Mouse (Mus musculus) limb, embryonic 11.5 days (tissue): ENCODE measurements around the gene Adam1a. TPM values are rescaled to one million over a fixed set of nuclear protein-coding genes. Genes with fewer than 3 reads are reported as not detected.

ENCODE experiments used
- ATAC-seq: fragments of 200-750 bp; cut with Nextera tagmentation; 2 replicates; pipeline ENCODE4 v1.8.0; 2017; ENCODE audit warnings: low read depth; ENCODE audit not compliant: insufficient number of reproducible peaks, low FRiP score, low TSS enrichment
- DNase-seq: peaks from one replicate; pipeline ENCODE4 v3.0.0-alpha.2; 2015; ENCODE audit warnings: low spot score
- H3K27ac ChIP-seq: fragments of 300-500 bp; sonication (generic); replicated peaks from 2 replicates; pipeline ENCODE4 v1.5.1; 2014; ENCODE audit warnings: low read depth, mild to moderate bottlenecking, low read length
- H3K27me3 ChIP-seq: fragments of 300-500 bp; sonication (generic); 2 replicates; pipeline ENCODE4 v1.6.1; 2014; ENCODE audit warnings: mild to moderate bottlenecking, low read length, mixed read lengths; ENCODE audit not compliant: control insufficient read depth, insufficient read depth
- H3K36me3 ChIP-seq: fragments of 300-500 bp; sonication (generic); 2 replicates; pipeline ENCODE4 v1.6.1; 2014; ENCODE audit warnings: mild to moderate bottlenecking, low read length, moderate library complexity, mixed read lengths; ENCODE audit not compliant: control insufficient read depth, insufficient read depth
- H3K4me1 ChIP-seq: fragments of 300-500 bp; sonication (generic); 2 replicates; pipeline ENCODE4 v1.6.1; 2014; ENCODE audit warnings: low read length, mixed read lengths; ENCODE audit not compliant: control insufficient read depth, insufficient read depth
- H3K4me2 ChIP-seq: fragments of 300-500 bp; sonication (generic); 2 replicates; pipeline ENCODE4 v1.6.1; 2014; ENCODE audit warnings: low read depth, mild to moderate bottlenecking, moderate library complexity; ENCODE audit not compliant: severe bottlenecking
- H3K4me3 ChIP-seq: fragments of 300-500 bp; sonication (generic); 2 replicates; pipeline ENCODE4 v1.5.1; 2014; ENCODE audit warnings: low read depth, low read length
- H3K9ac ChIP-seq: fragments of 300-500 bp; sonication (generic); 2 replicates; pipeline ENCODE4 v1.6.1; 2014; ENCODE audit warnings: mild to moderate bottlenecking, low read length
- H3K9me3 ChIP-seq: fragments of 300-500 bp; sonication (generic); 2 replicates; pipeline ENCODE4 v1.6.1; 2016; ENCODE audit warnings: low read length; ENCODE audit not compliant: control insufficient read depth
- WGBS: fragments of 180-500 bp; shearing (Covaris S2); extraction: QIAGEN DNeasy Blood & Tissue Kit; methylation state at CpG from one replicate; pipeline ENCODE4 v1.1.7; 2014; 5-methylcytosine and 5-hydroxymethylcytosine counted together
- polyA plus RNA-seq: library from polyadenylated mRNA; unstranded; fragments of >200 nt; fragmentation: Nextera tagmentation; extraction: Ambion mirVana; gene quantifications from 2 replicates; pipeline ENCODE4 v1.2.1, GENCODE M21; 2014

Adam1a gene
- polyA plus RNA-seq, 1 experiment from 2014 or later = 2.2 TPM

DNA sequence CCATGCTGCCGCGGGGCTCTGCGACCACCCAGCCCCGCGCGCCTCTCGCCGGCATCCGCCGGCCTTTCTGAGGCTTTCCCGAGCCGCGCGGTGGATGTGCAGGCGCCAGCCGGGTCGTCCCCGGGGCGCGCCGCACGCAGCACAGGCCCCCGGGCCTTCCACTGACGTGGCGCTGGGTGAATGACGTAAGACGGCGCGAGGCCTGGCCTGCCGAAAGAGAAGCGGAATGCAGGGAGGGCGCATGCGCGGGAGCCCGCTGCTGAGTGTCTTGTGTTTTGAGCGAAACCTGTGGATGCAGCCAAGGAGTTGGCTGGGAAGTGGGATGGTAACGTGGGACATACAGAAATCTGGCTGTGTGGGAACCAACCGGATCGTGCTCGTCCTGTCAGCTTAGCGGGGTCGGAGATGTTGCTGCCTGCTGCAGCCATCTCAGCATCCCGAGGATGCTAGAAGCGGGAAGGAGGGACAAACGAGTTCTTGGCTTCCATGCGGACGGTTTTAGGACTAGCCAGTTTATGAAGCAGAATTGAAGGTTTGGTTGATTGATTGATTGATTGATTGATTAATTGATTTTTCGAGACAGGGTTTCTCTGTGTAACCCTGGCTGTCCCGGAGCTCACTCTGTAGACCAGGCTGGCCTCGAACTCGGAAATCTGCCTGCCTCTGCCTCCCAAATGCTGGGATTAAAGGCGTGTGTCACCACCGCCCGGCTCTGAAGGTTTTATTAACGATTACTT lies 679 bp upstream of the Adam1a start, which contains the start of gene Mapkapk5:
Gene Mapkapk5, minus strand, starts transcription at position 113 of the 737 bp plus-strand sequence.
- ATAC-seq = peak; percentile 90; the same call in 1 of the 2 replicates

DNA sequence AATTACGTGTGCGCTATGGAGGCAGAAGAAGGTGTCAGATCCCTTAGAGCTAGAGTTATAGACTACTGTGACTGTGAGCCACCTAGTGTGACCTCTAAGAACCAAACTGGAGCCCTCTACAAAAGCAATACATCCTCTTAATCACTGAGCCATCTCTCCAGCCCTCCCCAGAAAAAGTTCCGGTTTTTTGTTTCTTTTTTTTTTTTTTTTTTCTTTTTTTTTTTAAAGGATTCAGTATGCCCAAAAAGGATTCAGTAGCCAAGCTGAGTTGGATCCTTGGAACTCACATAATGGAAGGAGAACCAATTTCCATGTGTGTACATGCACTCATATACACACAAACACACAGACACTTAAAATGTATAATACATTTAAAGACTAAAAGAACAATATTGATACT lies 1.9 kb downstream of the Adam1a start:
- ATAC-seq = no peak
- 85% methylated on average over 3 of the region's 3 CpGs for WGBS

More for the DNA sequence above, 679 bp upstream of the Adam1a start, which contains the start of gene Mapkapk5:
- H3K9ac ChIP-seq = peak within 1 kb of the TSS; percentile 98
- H3K27me3 ChIP-seq = no peaks in the 10 kb centered on the region
- H3K4me2 ChIP-seq = peak within 1 kb of the TSS; percentile 92
- H3K9me3 ChIP-seq = no peaks in the 10 kb centered on the region
- H3K4me1 ChIP-seq = peaks cover 8% of the 10 kb centered on the region
- H3K4me3 ChIP-seq = peak within 1 kb of the TSS; percentile 100
- H3K36me3 ChIP-seq = no peaks in the 10 kb centered on the region
- peak; percentile 98 for DNase-seq
- H3K27ac ChIP-seq = peak within 1 kb of the TSS; percentile 86
- 1% methylated on average over 53 of the region's 55 CpGs for WGBS

DNA sequence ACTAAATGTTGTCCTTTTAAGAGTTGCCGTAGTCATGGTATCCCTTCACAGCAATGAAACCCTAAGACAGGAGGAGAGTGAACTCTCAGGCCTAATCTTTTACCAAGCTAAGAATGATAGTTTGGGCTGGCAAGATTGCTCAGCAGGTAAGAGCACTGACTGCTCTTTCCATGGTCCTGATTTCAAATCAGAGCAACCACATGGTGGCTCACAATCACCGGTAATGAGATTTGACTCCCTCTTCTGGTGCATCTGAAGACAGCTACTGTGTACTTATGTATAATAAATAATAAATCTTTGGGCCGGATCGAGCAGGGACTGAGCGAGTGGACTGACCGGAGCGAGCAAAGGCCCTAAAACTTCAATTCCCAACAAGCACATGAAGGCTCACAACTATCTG lies 4.0 kb downstream of the Adam1a start:
- Histone ChIP-seq H3K9ac (no peak overlapping the region), H3K4me1 (peaks cover 8% of the 10 kb centered on the region), H3K27ac (no peak overlapping the region), H3K4me3 (no peak overlapping the region), H3K9me3 (no peaks in the 10 kb centered on the region), H3K36me3 (no peaks in the 10 kb centered on the region; the same call in 1 of the 2 replicates), H3K27me3 (no peaks in the 10 kb centered on the region), H3K4me2 (no peak overlapping the region)
- ATAC-seq (no peak), DNase-seq (no peak)
- 91% methylated on average over 7 of the region's 7 CpGs for WGBS

More for the DNA sequence above, 1.9 kb downstream of the Adam1a start:
- Histone ChIP-seq H3K27ac (no peak overlapping the region), H3K36me3 (no peaks in the 10 kb centered on the region; the same call in 1 of the 2 replicates), H3K27me3 (no peaks in the 10 kb centered on the region), H3K4me1 (peaks cover 8% of the 10 kb centered on the region), H3K4me2 (no peak overlapping the region), H3K4me3 (no peak overlapping the region), H3K9me3 (no peaks in the 10 kb centered on the region), H3K9ac (no peak overlapping the region)
- DNase-seq = no peak

DNA sequence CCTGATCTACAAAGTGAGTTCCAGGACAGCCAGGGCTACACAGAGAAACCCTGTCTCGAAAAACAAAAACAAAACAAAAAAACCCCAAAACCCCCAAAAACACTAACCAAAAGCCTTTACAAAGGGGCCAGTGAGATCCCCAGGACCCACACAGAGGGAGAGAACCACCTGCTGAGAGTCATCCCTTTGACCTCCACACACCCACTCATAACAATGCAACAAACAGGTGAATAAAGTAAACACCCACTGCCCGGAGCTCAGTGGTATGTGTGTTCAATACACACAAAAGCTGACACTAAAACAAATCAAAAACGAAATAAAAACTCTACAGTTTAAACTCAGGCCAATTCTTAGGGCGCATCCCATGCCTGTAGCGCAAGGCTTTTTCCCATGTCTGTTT lies 5.2 kb downstream of the Adam1a start:
- Histone ChIP-seq H3K36me3 (peaks cover 9% of the 10 kb centered on the region), H3K9me3 (no peaks in the 10 kb centered on the region), H3K9ac (no peak overlapping the region), H3K4me2 (no peak overlapping the region), H3K27ac (no peak overlapping the region), H3K4me1 (peaks cover 8% of the 10 kb centered on the region), H3K4me3 (no peak overlapping the region), H3K27me3 (no peaks in the 10 kb centered on the region)
- DNase-seq (no peak), ATAC-seq (no peak)
- 95% methylated on average over 5 of the region's 5 CpGs for WGBS

DNA sequence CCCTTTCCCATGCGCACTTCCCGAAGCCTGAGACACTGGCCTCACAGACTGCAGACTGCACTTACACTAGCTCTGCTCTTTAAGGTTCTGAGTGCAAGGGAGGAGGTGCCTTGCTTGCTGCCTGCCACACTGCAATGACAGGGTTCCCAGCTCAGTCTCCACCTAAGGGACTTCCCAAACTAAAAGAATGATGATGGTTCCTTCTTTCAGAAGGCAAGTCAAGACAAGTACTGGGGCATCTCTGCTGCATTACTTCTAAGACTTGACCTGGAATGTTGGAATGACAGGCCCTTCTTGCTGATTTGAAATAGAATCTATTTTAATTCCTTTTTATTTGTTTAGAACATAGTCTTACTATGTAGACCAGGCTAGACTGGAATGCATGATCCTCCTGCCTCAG lies 7.7 kb downstream of the Adam1a start:
- H3K27ac ChIP-seq = no peak overlapping the region

DNA sequence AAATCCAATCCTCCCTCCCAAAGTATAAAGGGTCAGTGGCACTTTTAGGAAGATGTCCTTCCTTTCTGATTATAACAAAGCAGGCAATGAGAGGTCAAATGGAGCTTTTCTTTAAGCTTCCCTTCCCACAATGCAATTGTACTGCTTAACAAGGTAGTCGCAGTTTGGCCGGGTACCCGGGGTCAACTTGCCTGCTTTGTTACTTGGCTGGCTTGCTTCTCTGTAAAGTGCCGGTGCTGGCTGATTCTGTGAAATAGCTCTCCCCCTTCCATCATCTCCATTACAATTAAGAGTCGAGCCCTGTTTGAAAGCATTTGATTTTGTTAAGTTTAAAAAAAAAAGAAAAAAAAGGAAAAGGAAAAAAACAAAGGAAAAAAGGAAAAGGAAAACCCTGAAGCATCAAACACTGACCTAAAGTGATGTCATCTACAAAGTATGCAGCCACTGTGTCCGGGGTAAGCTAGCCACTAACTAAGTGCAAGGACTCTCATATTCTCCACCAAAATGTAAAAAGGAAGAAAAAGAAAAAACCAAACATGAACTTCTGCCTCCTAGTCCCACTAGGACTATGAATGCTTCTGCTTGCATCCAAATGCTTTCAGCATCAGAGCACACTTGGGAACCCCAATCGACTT lies 8.2 kb downstream of the Adam1a start:
- WGBS = 85% methylated on average over 7 of the region's 7 CpGs
- no peaks in the 10 kb centered on the region for H3K9me3 ChIP-seq
- no peak overlapping the region for H3K9ac ChIP-seq
- DNase-seq (no peak), ATAC-seq (no peak)
- H3K4me3 ChIP-seq = no peak overlapping the region
- no peak overlapping the region for H3K27ac ChIP-seq
- no peaks in the 10 kb centered on the region for H3K4me1 ChIP-seq
- no peaks in the 10 kb centered on the region for H3K27me3 ChIP-seq
- no peak overlapping the region for H3K4me2 ChIP-seq
- H3K36me3 ChIP-seq = peaks cover 21% of the 10 kb centered on the region

More for the DNA sequence above, 7.7 kb downstream of the Adam1a start:
- Histone ChIP-seq H3K4me2 (no peak overlapping the region), H3K9me3 (no peaks in the 10 kb centered on the region), H3K4me1 (no peaks in the 10 kb centered on the region), H3K36me3 (peaks cover 19% of the 10 kb centered on the region), H3K4me3 (no peak overlapping the region), H3K27me3 (no peaks in the 10 kb centered on the region), H3K9ac (no peak overlapping the region)
- 90% methylated on average over 2 of the region's 2 CpGs for WGBS
- DNase-seq = no peak
- no peak for ATAC-seq

DNA sequence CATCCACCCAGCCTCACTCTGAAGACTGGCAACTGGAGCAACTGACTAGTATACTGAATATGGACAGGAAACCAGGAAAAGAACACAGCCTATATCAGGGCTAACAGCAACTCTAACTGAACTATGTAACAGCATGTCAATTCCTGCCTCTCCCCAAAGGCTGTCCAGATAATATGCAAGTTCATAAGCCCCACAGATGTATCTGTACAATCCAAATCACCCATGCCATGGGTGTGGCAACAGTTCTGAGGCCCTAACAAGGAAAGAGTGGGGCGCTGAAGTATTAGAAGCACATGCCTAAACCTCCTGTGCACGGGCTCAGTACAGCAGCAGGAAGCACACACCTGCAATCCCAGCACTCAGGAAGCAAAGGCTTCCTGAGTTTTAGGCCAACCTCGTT lies 10.2 kb downstream of the Adam1a start:
- H3K36me3 ChIP-seq = peaks cover 28% of the 10 kb centered on the region
- no peaks in the 10 kb centered on the region for H3K9me3 ChIP-seq
- no peak overlapping the region for H3K4me3 ChIP-seq
- 91% methylated on average over 3 of the region's 3 CpGs for WGBS
- H3K27me3 ChIP-seq = no peaks in the 10 kb centered on the region
- H3K4me2 ChIP-seq = no peak overlapping the region
- H3K4me1 ChIP-seq = no peaks in the 10 kb centered on the region
- DNase-seq = no peak
- no peak overlapping the region for H3K27ac ChIP-seq
- no peak for ATAC-seq
- H3K9ac ChIP-seq = no peak overlapping the region

DNA sequence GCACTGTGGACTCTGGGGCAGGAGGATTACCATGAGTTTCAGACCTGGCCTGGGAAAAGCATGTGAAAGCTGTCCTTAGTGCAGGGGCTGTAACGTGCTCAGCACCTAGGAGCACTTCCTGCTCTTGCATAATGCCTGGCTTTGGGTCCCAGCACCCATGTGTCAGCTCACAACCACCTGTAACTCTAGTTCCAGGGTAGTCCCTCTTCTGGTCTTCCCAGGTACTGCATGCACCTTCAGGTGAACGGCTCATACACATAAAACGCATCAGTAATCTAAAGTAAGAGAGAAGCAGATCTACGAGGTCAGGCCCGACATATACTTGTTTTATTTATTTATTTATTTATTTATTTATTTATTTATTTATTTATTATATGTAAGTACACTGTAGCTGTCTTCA lies 10.8 kb downstream of the Adam1a start:
- Histone ChIP-seq H3K27ac (no peak overlapping the region), H3K4me1 (no peaks in the 10 kb centered on the region), H3K9ac (no peak overlapping the region), H3K4me3 (no peak overlapping the region), H3K36me3 (peaks cover 32% of the 10 kb centered on the region), H3K27me3 (no peaks in the 10 kb centered on the region), H3K4me2 (no peak overlapping the region), H3K9me3 (no peaks in the 10 kb centered on the region)
- DNase-seq (peak; percentile 44), ATAC-seq (no peak)
- 92% methylated on average over 5 of the region's 5 CpGs for WGBS
